Mouse (Mus musculus): ENCODE results near the gene Pex26.

Pex26 gene

DNA sequence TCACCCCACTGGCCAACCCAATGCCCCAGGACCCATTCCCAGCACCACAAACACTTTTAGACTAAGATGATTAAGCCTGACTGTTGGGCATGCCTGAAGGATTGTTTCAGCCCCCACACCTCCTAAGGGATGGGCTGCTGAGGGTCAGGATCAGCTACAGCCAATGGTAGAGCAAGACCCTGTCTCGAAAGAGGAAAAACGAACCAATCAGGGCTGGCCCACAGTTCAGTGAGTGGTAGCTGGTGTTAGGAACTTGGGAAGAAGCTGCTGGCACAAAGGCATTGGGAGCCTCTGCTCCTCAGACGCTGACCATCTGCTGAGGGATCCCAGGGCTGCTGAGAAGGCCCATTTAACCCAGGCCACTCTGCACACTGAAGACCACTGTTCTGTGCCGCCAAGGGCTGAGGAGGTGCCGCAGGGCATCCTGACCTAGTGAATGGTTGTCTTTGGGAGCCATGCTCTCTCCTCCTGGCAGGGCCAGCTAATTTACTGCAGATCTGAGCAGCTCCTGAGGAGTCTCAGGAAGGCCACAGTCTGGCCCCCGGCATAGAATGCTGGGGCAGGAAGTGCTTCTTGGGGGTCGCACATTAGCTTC is 16.0 kb upstream of the Pex26 start:
- no peak for DNase-seq (ENCODE audit: low spot score)

DNA sequence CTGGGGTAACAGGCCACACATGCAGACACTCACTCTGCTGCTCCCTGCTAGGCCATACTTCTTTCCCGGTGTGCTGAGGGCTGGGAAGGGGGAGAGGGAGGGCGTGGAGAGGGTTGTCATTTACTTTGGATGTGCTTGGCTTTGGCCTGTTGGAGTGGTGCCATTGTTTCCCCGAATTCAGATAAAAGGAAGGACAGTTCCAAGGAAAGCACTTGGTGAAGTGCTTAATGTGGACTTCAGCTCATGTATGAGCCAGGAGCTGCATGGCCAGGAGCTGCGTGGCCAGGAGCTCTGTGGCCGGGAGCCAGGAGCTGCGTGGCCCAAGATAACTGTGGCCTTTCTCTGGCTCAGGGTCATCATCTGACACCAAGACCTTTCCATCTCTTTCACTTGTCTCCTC is 12.4 kb upstream of the Pex26 start:
- DNase-seq (ENCODE audit: low spot score) = peak; percentile 40

DNA sequence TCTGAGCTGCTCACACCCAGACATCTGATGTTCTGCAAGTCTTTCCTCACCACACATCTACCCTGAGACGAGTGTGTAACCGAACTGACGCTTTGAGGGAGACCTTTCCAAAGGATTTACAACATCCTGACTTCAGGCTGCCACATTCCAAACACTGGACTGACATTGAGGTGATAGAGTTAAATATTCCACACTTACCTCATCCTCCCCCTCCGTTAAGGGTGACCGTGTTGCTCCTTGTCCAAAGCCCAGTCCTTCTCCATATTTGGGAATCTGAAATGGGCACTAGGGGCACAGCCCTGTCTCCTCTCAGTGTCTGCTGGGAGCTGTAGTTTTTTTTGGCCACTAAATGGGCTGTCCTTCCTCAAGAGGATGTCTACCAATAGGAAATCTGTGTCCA is 10.0 kb upstream of the Pex26 start:
- no peak for DNase-seq (ENCODE audit: low spot score)

DNA sequence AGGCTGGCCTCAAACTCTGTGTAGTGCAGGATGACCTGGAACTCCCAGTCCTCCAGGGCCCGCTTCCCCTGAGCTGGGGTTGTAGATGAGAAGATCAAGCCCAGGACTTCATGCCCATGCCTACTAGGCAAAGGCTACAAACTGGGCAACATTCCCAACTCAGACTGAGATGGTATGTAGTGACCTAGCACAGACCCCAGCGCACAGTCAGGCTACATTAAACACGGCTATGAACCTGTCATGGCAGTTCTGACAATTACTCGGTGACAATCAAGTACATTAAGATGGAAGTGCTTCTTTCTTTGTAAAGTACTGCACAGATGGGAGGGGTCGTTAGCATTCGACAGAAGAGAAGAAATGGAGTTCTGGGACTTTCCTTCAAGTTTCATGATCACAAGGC is 8.7 kb upstream of the Pex26 start:
- DNase-seq (ENCODE audit: low spot score) = no peak

DNA sequence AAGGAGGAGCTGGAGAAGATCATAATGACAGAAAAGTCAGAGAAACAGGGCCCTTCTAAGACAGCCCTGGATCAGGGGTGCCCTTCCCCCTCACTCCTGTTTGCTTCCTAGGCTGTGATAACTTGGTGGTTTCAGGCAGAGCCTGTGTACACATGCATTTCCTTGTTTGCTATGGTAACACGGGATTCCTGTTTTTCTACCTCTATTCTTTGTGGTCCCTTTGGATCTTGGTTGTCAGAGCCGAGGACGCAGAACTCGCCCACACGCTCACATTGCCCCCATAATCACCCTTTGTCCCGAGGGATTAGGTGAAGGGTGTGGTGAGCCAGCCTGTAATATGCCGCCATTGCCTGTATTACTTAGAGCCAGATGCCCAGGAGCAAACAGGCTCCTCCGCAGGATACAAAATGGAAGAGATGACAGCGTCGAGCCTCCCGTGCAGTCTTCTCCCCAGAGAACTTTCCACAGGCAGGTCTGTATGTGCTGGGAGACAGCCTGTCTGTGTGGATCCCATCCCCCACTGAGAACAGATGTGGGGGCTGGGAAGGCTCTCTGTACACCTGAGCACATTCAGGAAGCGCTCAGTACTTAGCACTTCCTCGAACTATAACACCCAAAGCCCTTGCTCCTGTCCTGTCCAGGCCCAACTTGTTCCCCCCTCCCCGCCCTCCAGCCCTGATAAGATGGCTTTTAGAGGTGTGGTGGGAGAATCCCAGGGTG is 7.3 kb upstream of the Pex26 start:
- peak; percentile 45 for DNase-seq (ENCODE audit: low spot score)

DNA sequence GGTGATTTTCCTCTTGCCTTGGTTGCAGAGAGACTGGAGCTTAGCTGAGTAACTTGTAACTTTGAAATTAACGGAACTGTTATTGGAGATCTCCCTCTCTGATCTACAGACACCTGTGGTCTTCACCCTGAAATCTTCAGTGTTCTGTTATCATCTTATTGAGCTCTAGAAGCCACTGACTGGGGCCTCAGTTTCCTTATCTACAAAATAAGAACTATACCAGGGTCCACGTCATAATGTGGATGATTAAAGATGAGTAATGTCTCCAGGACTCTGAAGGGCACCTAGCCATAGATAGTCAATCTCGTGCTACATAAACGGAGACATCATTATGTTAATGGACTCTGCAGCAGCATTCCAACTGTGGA is 6.8 kb upstream of the Pex26 start:
- no peak for DNase-seq (ENCODE audit: low spot score)

DNA sequence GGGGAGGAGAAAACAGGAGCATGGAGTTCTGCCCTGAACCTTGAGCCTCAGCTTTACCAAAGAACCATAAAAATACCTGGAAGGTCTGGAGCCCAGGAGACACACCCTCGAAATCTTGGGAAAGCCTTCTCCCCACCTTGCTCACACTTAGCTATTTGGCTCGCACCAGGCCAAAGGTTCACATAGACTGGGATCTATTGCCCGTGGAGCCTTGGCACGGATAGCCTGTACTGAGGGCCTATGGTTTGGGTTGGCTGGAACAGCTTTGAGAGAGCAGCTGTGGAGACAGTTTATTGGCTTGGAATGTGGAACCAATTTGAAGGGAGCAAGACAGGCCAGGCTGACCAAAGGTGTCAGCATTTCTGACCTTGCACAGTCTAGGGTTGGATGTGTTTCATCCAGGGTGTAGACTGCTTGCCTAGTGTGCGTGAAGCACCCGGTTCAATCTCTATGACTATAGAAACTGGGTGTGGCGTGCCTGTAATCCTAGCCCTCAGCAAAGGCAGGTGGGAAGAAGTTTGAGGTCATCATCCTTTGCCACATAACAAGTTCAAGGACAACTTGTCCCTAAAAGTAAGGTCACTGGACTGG is 6.3 kb upstream of the Pex26 start:
- no peak for DNase-seq (ENCODE audit: low spot score)

DNA sequence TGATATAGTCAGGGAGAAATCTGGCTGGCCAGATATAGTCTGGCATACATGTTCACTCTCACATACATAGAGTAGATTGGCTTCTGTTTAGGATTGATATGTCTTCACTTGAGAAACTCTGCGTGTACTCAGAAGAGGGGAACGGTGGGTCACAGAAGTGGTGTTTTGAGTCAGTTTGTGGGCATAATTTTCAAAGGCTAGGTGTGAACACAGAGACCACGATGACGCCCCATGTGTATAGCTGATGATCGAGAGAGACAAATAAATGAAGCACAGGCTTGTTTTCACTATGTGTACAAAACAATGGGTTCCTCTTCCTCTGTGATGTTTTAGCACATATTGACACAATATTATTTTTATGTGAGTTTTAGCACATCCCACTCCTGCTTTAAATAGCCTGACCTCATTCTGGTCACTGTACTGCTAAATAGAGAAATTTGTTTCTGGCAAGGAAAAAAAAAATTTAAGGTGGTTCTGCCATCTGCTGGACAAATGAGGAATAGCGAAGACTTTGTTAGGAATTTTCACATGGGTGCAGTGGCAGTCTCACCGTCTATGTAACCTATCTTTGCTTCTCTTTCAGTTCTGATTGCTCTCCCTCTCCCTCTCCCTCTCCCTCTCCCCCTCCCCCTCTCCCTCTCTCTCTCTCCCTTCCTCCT is 4.6 kb upstream of the Pex26 start:
- peak; percentile 60 for DNase-seq (ENCODE audit: low spot score)

DNA sequence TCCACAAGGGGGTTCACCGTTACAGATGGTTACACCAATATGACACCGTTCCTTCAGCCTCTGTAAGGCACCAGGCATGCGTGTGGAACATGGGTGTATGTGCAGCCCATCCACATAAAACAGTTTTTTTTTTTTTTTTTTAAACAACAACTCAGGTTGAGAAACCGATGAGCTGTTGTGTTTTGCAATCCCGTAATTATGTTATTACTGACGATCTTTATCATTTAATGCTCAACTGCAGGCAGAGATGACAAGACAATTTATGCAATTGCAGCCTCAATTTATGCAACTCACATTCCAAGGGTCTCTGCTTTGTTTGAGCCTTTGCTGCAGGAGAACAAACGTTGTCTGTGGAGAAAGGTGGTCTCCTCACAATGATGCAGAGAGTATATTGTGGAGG is 3.6 kb upstream of the Pex26 start:
- no peak for DNase-seq (ENCODE audit: low spot score)

DNA sequence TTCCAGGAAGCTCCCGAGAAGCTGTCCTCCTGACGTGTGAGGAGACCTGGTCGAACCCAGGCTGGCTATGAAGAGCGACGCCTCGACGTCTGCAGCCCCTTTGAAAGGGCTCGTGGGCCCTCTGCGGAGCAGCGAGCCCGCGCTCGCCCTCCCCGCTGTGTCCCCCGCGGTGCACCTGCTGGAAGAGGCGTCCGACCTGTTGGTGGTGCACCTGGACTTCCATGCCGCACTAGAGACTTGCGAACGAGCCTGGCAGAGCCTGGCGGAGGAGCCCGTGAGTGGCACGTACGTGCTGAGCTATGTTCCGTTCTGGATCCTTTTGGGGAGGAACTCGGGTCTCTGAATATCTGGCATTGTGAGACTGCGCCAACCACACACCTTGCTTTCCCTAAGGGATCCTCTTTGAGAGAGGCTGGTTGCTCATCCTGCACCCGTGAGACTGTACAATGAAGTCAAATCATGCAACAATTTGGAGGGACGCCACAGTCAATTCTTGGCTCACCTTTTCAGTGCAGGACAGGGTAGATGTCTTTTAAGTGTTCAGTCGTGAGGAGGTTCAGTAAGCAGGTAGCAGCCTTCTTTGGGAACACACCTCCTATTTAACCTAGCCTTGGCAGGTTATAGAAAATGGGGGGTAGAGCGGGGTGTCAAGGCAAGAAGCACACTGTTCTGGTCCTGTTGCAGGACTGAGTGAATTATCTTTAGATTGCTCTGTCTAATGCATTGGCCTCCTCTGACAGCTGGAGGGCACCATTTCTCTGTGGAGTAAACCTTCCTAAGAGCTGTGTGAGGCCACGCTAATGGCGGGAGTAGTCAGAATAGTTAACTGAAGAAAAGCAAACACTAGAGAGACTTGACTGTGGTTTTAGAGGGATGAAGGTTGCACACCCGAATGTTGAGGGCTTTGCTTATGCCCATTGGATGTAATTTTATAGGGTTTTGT is 1.0 kb downstream of the Pex26 start:
- peak; percentile 61 for DNase-seq (ENCODE audit: low spot score)

DNA sequence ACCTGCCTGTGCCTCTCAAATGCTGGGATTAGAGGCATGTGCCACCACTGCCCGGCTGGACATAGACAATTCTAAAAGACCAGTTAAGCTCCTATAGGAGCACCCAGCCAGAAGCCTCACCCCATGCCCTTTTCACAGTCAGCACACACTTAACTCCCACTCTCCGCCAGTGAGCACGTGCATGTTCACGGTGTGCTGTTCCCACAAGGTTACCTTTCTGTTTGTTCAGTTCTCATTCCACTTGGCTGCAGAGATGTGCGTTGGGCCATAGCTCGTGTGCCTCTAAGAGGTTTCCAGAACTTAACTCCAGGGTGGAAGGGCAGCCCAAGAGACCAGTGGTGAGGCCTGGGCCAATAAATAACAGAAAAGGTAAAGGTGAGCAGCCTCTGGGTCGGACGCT is 1.8 kb downstream of the Pex26 start:
- DNase-seq (ENCODE audit: low spot score) = no peak

DNA sequence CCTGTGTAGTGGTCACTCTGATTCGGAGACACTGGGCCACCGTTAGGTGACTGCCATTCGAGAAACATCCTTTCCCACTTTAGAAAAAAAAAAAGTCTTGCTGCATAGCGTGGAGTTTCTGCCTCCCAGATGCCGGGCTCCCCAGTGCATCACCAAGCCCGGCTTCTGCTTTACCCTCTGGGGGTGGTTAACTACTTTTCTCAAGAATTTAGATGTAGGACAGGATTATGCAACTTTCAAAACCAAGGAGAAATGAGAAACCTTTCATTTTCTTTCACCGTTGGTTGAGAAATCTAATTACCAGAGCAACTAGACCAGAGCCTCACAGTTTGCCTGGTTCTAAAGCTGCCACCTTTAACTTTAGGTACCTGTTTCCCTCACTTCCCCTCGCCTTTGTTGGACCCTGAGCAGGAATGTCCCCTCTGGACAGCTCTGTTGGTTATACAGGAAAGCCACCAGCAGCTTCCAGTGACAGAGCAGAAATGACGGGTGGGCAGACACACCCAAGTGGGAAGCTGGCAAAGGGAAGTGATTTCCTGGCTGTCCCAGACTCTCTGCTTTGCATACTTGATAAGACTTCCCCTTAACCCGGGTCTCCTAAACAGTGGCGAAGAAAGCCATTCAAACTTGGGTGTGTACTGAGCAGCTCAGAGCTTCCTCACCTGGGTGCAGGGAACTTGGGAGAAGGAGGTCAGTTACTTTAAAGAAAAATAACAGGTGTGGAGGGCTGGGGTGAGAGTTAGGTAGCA is 8.0 kb downstream of the Pex26 start:
- DNase-seq (ENCODE audit: low spot score) = no peak

DNA sequence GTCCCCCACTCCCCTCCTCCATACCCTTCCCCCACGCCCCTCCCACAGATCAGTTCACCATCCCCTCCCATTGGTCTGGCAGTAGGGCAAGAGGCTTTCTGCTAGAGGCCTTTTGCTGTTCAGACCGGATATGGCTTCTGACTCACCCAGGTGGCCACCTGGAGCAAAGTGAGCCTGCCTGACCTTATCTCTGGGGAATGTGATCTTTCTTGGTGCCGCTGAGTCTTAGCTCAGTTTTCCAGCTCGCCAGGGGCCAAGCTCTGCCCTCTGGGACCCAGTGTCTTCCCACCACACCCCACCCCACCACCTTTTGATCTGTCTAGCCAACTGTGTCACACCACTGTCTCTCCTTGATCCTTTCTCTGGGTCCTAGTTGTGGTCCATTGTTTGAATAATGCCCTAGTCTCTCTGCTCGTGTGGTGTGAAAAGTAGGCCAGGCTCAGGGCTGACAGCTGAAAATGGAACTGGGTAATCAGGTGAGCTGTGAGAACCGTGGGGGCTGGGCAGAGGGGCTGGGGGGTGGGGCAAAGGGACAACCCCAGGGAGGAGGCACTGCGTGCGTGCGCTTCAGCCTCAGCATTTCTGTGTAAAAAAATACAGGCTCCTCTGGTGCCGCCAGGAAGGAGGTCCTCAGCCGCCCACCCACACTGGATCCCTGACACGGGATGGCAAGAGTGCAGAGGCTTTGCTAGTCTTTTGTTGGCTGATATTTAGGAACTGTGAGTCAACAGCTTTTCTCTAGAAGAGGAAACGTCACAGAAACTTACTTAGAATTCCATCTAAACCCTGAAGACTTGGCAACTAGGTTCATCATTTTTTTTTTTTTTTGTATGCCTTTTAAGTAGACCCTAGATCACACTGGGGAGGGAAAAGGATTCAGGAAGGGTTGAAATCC is 10.8 kb downstream of the Pex26 start:
- DNase-seq (ENCODE audit: low spot score) = peak; percentile 34

DNA sequence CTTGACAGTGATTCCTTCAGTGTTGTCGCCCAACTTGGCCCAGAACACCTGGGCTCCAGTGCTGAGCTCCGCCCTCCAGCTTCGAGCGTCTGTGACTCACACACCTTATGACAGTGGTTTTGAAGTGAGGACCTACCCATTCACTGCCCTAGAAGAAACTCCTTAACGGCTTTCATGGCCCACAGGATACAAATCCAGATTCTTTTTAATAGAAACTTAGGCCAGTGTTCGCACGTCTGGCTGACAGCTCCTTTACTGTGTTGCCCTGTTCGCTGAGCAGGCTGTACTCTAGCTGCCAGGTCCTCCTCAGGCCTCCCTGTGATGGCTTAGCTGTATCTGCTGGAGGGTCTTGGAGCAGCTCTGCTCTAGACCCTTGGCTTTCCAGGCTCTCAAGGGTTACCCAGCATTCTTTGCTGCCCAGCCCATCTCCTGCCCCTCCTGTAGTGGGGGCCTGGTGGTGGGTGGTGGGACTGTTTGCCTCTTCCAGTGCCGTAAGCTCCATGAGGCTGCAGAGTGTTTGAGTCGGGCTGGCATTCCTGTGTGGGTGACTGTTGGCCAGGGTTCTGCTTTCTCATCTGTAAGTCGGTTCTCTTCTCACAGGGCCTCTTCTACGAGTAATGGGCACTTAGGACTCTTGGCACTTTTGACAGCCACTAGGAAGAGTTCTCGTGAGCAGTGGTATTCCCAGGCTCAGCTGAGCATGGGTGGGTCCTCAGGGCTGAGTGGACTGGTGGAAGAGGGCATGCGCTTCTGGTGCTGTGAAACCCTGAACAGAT is 11.7 kb downstream of the Pex26 start:
- DNase-seq (ENCODE audit: low spot score) = no peak

DNA sequence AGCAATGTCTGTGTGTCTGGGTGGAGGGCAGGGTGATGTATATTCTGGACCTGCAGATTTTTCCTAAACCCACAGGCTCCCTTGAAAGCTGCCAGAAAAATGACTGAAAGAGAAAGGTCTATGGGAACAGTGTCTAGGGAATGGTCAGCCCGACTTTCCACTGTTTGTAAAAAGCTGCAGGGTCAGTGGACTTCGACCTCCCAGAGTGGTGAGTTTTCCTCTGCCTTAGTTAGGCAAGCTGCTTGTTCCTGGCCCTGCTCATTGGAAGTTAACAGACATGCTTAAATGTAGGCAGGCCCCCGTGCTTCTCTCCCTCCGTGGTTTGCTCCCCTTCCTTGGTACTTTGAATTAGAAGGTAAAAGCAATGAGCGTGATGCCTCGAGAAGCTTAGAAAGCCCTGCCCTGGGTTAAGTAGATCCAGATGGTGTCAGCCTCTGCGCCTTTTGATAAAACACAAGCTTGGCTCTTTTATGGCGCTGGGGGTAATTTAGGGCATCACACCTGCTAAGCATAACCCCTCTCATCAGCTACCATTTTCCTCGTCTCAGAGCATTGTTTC is 14.4 kb downstream of the Pex26 start:
- no peak for DNase-seq (ENCODE audit: low spot score)

DNA sequence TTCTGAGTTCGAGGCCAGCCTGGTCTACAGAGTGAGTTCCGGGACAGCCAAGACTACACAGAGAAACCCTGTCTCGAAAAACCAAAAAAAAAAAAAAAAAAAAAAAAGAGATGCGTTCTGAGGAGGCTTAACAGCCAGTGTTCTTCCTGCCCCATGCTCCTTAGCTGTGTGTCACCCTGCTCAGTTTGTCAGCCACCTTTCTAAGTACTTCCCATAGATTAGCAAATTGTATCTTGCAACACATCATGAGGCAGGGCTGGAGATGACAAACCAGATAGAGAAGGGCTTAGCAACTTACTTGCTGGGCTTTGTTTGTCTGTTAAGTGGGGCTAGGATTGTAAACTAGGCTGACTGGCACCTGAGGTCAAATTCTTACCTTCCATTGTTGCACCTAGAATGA is 17.0 kb downstream of the Pex26 start:
- no peak for DNase-seq (ENCODE audit: low spot score)

DNA sequence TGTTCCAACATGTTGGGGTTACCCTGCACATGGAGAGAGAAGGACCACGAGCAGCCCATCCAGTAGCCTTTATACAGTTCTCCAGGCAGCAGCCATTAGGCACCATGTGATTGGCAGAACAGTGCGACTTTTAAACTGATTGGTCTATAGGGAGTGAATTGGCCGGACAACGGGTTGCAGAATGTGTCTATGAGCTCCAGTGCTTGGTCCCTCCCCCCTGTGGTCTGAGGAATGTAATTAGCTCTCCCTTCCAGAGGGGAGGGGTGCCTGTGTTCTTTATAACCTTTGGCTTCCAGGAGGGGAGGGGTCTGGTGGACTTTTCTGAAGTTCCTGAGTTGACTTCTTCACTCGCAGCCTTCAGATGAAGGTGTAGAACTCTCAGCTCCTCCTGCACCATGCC is 18.6 kb downstream of the Pex26 start:
- DNase-seq (ENCODE audit: low spot score) = no peak

DNA sequence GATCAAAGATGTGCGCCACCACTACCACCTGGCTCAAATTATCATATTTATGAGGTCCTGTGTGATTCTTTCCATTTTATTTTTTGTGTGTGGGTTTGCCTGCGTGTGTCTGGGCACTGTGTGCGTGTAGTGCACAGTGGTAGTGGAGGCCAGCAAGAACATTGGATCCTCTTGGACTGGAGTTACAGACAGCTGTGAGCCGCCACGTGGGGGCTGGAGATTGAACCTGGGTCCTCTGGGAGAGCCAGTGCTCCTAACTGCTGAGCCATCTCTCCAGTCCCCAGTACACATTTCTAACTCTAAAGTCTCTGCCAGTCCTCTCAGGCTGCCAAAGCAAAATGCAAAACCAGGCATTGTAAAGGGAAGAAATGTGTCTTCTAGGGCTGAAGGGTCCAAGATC is 23.0 kb downstream of the Pex26 start:
- no peak for DNase-seq (ENCODE audit: low spot score)

DNA sequence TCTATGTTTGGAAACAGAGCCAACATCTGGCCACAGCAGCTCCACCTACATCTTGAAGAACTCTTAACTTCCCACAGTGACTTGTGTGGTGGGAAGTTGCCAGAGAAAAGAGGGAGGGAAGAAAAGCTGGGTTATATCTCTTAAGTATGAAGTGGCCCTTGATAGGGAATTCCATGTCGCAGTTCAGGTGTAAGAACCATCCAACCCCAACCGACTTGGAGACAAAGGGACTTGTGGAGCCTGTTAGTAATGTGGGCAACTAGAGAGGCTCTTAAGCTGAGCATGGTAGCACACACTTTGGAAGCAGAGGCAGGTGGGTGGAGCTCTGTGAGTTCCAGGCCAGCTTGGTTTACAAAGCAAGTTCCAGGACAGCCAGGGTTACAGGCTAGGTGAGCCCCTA is 26.1 kb downstream of the Pex26 start:
- no peak for DNase-seq (ENCODE audit: low spot score)
